Mouse (Mus musculus) heart, embryonic 10.5 days (tissue): ENCODE results near the gene Lta. TPM values are rescaled to one million over a fixed set of nuclear protein-coding genes. Genes with fewer than 3 reads are reported as not detected.

Experiments
- DNase-seq: peaks from one replicate; pipeline ENCODE4 v3.0.0-alpha.2; 2017; ENCODE audit warnings: low spot score
- H3K27ac ChIP-seq: fragments of 300-500 bp; sonication (generic); 2 replicates; pipeline ENCODE4 v1.5.1; 2016; ENCODE audit warnings: mild to moderate bottlenecking
- H3K27me3 ChIP-seq: fragments of 300-500 bp; sonication (generic); 2 replicates; pipeline ENCODE4 v1.6.1; 2016; ENCODE audit warnings: mild to moderate bottlenecking; ENCODE audit not compliant: poor library complexity, insufficient read depth, severe bottlenecking
- H3K36me3 ChIP-seq: fragments of 300-500 bp; sonication (generic); 2 replicates; pipeline ENCODE4 v1.6.1; 2016; ENCODE audit warnings: mild to moderate bottlenecking, moderate library complexity
- H3K4me1 ChIP-seq: fragments of 300-500 bp; sonication (generic); 2 replicates; pipeline ENCODE4 v1.6.1; 2016; ENCODE audit warnings: mild to moderate bottlenecking
- H3K4me3 ChIP-seq: fragments of 300-500 bp; sonication (generic); 2 replicates; pipeline ENCODE4 v1.5.1; 2016; ENCODE audit warnings: mild to moderate bottlenecking, moderate library complexity
- H3K9me3 ChIP-seq: fragments of 300-500 bp; sonication (generic); 2 replicates; pipeline ENCODE4 v1.6.1; 2016; ENCODE audit warnings: mild to moderate bottlenecking, moderate library complexity
- WGBS: fragments of 180-500 bp; shearing (Covaris S2); methylation state at CpG from one replicate; pipeline ENCODE4 v1.1.7; 2016; 5-methylcytosine and 5-hydroxymethylcytosine counted together
- polyA plus RNA-seq: library from polyadenylated mRNA; unstranded; fragments of >200 nt; fragmentation: Nextera tagmentation; extraction: Ambion mirVana; gene quantifications from 2 replicates; pipeline ENCODE4 v1.2.1, GENCODE M21; 2016

The Lta gene
- polyA plus RNA-seq, 1 experiment from 2014 or later = not detected

GRCm38 (mm10) chr17:35195631-35196320 lies 9.4 kb downstream of the Lta start:
- Histone ChIP-seq H3K27me3 (peaks cover 78% of the 10 kb centered on the region), H3K27ac (peak overlapping the region; percentile 47), H3K4me3 (peak overlapping the region; percentile 62), H3K36me3 (no peaks in the 10 kb centered on the region), H3K4me1 (peaks cover 32% of the 10 kb centered on the region), H3K9me3 (no peaks in the 10 kb centered on the region)
- peak; percentile 89 for DNase-seq
- WGBS = 2% methylated on average over 66 of the region's 66 CpGs

GRCm38 (mm10) chr17:35194844-35195630 lies 10.1 kb downstream of the Lta start:
- 37% methylated on average over 19 of the region's 19 CpGs for WGBS
- no peak for DNase-seq
- peak overlapping the region; percentile 62 for H3K4me3 ChIP-seq
- H3K9me3 ChIP-seq = no peaks in the 10 kb centered on the region
- no peaks in the 10 kb centered on the region for H3K36me3 ChIP-seq
- peaks cover 29% of the 10 kb centered on the region for H3K4me1 ChIP-seq
- peaks cover 71% of the 10 kb centered on the region for H3K27me3 ChIP-seq
- peak overlapping the region; percentile 47 for H3K27ac ChIP-seq

DNA sequence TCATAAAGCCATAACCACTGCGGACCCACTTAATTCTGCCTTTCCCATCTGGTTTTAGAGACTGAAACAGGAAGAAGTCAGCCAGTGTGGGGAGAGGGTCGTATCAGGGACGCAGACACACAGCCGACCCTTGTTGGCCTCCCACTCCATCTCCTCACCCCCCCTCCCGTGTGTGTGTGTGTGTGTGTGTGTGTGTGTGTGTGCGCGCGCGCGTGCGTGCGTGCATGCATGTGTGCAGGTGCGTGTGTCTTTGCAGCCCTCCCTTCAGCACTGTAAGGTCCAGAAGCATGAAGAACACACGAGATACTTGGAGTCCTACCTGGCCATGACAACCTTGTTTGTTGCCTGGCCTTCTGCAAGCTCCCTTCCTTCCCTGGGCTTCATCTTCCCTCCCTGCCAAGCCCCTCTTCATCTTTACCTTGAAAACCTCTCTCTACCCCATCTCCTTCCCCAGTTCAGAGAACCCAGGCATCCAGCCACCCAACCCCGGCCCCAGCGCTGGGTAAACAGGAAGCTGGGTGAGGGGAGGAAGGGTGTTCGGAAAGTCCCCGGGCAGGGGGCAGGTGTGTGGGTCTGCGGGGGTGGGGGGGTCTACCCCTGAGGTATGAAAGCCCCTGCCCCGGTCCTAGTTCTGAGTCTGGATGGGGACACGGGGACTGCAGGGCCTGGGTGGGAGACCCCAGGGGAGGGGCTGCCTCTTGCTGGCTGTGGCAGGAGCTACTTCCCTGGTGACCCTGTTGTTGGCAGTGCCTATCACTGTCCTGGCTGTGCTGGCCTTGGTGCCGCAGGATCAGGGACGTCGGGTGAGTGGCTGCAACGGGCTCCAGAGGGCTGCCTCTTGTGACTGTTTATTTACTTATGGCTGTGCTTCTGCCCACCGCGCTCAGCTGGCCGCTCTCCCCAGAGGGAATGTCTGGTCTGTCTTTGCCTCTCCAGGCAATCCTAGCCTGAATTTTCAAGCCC lies 11.0 kb downstream of the Lta start, which contains the start of gene Ltb:
Gene Ltb (plus strand): TSS at position 559 of the 963 bp plus-strand sequence.
- Histone ChIP-seq H3K27me3 (peaks cover 62% of the 10 kb centered on the region), H3K36me3 (no peaks in the 10 kb centered on the region), H3K4me1 (peaks cover 34% of the 10 kb centered on the region), H3K9me3 (no peaks in the 10 kb centered on the region), H3K4me3 (peak within 1 kb of the TSS; percentile 62), H3K27ac (peak within 1 kb of the TSS; percentile 47; the same call in 1 of the 2 replicates)
- WGBS = 53% methylated on average over 28 of the region's 28 CpGs
- no peak for DNase-seq

DNA sequence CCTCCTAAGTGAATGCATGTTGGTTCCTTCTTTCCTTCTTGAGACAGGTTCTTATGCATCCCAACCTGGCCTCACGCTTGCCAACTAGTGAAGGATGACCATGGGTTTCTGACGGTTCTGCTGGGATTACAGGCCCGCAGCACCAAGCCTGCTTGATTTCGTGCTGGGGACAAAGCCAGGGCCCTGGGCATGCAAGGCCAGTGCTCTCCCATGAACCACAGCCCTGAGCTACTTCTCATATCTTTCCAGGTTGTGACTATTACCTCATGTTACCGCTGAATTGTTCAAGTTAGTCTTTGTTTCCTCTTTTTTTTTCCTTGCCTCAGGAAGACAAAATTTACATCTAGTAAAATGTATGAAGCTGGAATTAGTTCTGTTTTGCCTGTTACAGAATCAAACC lies 12.2 kb downstream of the Lta start:
- Histone ChIP-seq H3K36me3 (no peaks in the 10 kb centered on the region), H3K4me1 (peaks cover 34% of the 10 kb centered on the region), H3K27me3 (peaks cover 52% of the 10 kb centered on the region), H3K9me3 (no peaks in the 10 kb centered on the region), H3K27ac (no peak overlapping the region), H3K4me3 (no peak overlapping the region)
- no peak for DNase-seq
- WGBS = 75% methylated on average over 5 of the region's 5 CpGs

GRCm38 (mm10) chr17:35191723-35192122 lies 13.4 kb downstream of the Lta start:
- Histone ChIP-seq H3K27ac (no peak overlapping the region), H3K4me1 (peaks cover 34% of the 10 kb centered on the region), H3K4me3 (no peak overlapping the region), H3K27me3 (peaks cover 40% of the 10 kb centered on the region), H3K36me3 (no peaks in the 10 kb centered on the region), H3K9me3 (no peaks in the 10 kb centered on the region)
- 54% methylated on average over 2 of the region's 2 CpGs for WGBS
- no peak for DNase-seq

DNA sequence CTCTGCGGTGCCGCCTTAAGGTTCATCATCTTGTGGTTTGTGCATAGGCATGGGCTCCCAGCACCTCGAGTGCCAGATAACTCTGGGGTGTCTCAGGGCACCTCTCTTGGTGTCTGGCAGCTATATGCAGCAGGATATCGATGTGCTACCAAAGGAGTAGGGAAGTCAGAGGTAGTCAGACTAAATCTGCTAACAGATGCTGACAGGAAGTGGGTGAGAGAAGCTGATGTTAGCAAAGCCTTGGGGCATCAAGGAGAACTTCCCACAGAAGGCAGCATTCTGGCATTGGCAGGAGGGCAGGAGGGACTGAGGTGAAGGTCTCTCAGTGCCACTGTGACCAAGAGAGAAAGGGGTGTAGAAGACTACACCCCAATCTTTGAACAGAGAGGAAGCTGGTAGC lies 15.1 kb downstream of the Lta start:
- H3K36me3 ChIP-seq = no peaks in the 10 kb centered on the region
- H3K4me1 ChIP-seq = peaks cover 30% of the 10 kb centered on the region
- H3K9me3 ChIP-seq = no peaks in the 10 kb centered on the region
- H3K27ac ChIP-seq = no peak overlapping the region
- WGBS = 56% methylated on average over 4 of the region's 4 CpGs
- H3K27me3 ChIP-seq = peaks cover 23% of the 10 kb centered on the region
- no peak overlapping the region for H3K4me3 ChIP-seq
- no peak for DNase-seq

DNA sequence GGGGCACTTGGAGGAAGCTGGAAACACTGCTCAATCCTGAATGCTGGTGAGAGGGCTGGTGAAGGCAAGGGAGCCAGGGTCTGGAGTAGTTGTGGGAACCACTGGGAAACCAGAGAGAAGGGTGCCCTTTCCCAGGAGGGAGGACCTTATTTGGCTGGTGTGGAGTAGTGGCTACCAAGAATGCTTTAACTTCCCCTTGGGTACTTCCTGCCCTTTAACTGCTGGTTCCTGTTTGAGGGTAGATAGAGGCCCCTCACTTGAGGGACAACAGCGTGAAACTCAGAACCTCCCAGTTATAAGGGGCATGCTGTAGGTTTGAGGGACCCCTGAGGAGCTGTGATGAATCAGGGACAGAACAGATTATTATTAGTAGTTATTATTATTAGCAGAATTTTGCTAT lies 16.0 kb downstream of the Lta start:
- 0 out of 2 replicates have a peak overlapping the region, but pooled peaks have one; percentile 42 for H3K27ac ChIP-seq

DNA sequence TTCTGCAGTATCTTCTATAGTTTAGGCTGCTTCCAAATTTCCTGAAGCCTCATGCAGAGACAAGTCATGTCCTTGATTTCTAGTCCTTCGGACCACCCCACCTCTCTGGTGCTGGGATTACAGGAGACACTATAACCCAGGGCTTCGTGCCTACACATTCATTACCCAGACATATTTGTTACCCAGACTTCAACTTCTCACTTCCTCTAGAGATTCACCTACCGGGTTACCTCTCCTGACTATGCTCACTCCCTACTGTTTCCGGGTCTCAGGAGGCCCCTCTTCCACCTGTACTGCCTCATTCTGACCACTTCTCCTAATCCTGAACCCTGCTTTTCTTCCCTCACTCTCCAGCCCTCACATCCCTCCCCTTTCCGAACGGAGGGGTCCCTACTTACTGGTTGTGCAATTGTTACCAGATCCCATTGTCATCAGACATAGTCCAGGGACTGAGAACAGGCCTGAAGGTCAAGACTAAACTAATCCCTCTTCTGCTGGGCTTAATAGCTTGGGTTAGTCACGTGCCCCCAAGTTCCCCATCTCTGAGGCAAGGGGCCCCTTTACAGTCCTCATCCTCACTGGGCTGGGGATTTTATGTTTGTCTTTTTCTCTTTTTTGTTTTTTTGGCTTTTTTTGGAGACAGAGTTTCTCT lies 17.1 kb downstream of the Lta start, which contains the start of gene Lst1:
Gene Lst1 (minus strand): TSS at position 481 of the 652 bp plus-strand sequence.
- H3K27ac ChIP-seq = 0 out of 2 replicates have a peak within 1 kb of the TSS, but pooled peaks have one; percentile 42
- H3K4me3 ChIP-seq = no peak within 1 kb of the TSS
- peaks cover 4% of the 10 kb centered on the region; the same call in 1 of the 2 replicates for H3K27me3 ChIP-seq
- H3K9me3 ChIP-seq = no peaks in the 10 kb centered on the region
- H3K36me3 ChIP-seq = no peaks in the 10 kb centered on the region
- 76% methylated on average over 7 of the region's 7 CpGs for WGBS
- H3K4me1 ChIP-seq = peaks cover 17% of the 10 kb centered on the region
- no peak for DNase-seq

More for the DNA sequence above, 16.0 kb downstream of the Lta start:
- peaks cover 22% of the 10 kb centered on the region for H3K4me1 ChIP-seq
- no peak for DNase-seq
- H3K9me3 ChIP-seq = no peaks in the 10 kb centered on the region
- WGBS = 43% methylated on average over 1 of the region's 1 CpGs
- no peak overlapping the region for H3K4me3 ChIP-seq
- H3K27me3 ChIP-seq = peaks cover 14% of the 10 kb centered on the region
- no peaks in the 10 kb centered on the region for H3K36me3 ChIP-seq

- no peaks in the 10 kb centered on the region for H3K36me3 ChIP-seq
- peaks cover 17% of the 10 kb centered on the region for H3K4me1 ChIP-seq
- H3K27me3 ChIP-seq = no peaks in the 10 kb centered on the region
- no peaks in the 10 kb centered on the region for H3K9me3 ChIP-seq
- no peak for DNase-seq
- WGBS = 73% methylated on average over 4 of the region's 4 CpGs
- no peak overlapping the region for H3K27ac ChIP-seq
- no peak overlapping the region for H3K4me3 ChIP-seq
These were observed 17.8 kb downstream of the Lta start for GRCm38 (mm10) chr17:35187345-35187744.

- no peak for DNase-seq
- H3K9me3 ChIP-seq = no peaks in the 10 kb centered on the region
- H3K4me1 ChIP-seq = peaks cover 17% of the 10 kb centered on the region
- 0% methylated on average over 4 of the region's 4 CpGs for WGBS
- no peaks in the 10 kb centered on the region for H3K27me3 ChIP-seq
- peak overlapping the region; percentile 83 for H3K27ac ChIP-seq
- H3K36me3 ChIP-seq = no peaks in the 10 kb centered on the region
- peak overlapping the region; percentile 66 for H3K4me3 ChIP-seq
These were observed 18.5 kb downstream of the Lta start for GRCm38 (mm10) chr17:35186681-35187080.

DNA sequence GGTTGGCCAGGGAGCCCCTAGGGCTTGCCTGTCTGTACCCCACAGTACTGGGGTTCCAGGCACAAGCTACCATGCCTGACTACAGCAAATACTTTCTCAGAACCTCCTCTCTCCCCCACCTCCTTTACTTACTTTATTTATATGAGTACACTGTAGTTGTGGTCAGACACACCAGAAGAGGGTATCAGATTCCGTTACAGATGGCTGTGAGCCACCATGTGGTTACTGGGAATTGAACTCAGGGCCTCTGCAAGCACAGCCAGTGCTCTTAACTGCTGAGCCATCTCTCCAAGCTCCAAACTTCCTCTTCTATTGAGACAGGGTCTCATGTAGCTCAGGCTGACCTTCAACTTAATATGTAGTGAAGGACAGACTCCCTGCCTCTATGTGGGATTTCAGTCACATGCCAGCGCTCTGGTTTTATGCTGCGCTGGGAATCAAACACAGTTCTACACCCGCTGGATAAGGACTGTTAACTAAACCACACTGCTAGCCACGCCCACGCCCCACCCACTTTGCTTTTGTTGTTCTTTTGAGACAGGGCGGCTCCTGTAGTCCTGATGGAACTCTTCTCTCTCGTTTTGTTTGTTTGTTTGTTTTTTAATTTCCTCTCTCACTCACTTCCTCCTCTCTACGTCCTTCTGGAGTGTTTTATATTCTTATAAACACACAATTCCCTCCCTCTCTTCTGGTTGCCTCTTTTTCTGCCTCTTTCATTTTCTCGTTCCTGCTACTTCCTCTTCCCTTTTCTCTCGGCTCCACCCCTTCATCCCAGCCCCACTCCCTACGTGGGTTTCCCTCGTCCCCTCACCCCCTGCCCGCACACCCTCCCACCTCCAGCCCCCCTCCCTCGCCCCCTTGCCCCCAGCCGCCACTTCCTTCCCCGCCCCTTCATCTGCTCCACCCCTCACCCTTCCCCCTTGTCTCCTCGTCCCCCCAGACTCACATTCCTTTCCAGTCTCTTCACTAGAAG lies 19.2 kb downstream of the Lta start:
- 3% methylated on average over 18 of the region's 18 CpGs for WGBS
- peak; percentile 86 for DNase-seq
- peak overlapping the region; percentile 66 for H3K4me3 ChIP-seq

More for the DNA sequence above, 19.2 kb downstream of the Lta start:
- Histone ChIP-seq H3K4me1 (peaks cover 17% of the 10 kb centered on the region), H3K27ac (peak overlapping the region; percentile 83), H3K27me3 (no peaks in the 10 kb centered on the region), H3K9me3 (no peaks in the 10 kb centered on the region), H3K36me3 (no peaks in the 10 kb centered on the region)
